Mouse (Mus musculus): ENCODE results near the gene Fggy.

DNA sequence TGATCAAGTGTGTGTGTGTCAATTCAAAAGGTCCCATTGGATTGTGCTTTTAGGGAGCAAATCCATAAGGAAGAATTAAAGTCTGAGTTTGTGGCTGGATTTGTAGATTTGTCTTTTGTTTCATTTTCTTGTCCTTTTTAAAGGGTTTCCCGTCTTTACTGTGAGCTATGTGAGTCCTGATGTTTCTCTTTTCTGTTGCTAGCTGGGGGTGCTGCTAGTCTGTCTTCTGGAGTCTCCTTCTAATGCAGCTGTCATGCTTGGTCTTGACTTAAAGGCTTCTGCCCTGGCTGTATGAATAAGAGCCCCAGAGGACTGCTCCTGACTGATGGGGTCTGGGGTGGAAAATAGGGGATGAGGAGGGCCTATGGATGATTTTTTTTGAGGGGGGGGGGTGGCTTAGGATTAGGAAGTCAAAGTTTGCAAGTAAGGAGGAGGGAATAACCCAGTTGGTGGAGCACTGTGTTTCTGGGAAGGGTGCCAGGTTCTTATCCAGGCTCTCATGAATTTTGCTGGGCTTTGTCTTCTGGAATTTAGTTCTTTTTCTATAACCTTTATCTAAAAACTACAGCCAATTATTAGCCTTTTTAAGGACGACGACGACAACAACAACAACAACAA, 1.1 kb downstream of the Fggy start:
- TF ChIP-seq CTCF (IDR thresholded peaks at IDR 0.05; ENCODE audit: control insufficient read depth, insufficient read depth, insufficient read length) (no peak), FOSL1 (IDR thresholded peaks at IDR 0.05; ENCODE audit: insufficient read depth, low read length, poor library complexity, severe bottlenecking) (no peak), MYOD1 (IDR thresholded peaks at IDR 0.05; ENCODE audit: control insufficient read depth, insufficient read length, low read depth) (no peak), USF1 (IDR thresholded peaks at IDR 0.05; ENCODE audit: low read depth) (no peak)
